Mouse (Mus musculus) MEL (cell line): ENCODE data around the gene Il16. TPM values are rescaled to one million over a fixed set of nuclear protein-coding genes. Genes with fewer than 3 reads are reported as not detected.

Experiments
- DNase-seq: peaks from one replicate; pipeline ENCODE4 v3.0.0; 2011; ENCODE audit warnings: low read depth, low spot score
- H3K27ac ChIP-seq: 2 replicates; pipeline ENCODE4 v1.5.1; 2012; ENCODE audit warnings: low read depth, mild to moderate bottlenecking, control low read depth, low read length, moderate library complexity; ENCODE audit not compliant: control insufficient read depth
- H3K27me3 ChIP-seq, 2 experiments: fragments of 150-350 bp in 1 of 2; sonication (generic) in 1 of 2; 2 replicates each; pipeline ENCODE4 v1.6.1; 2012; ENCODE audit warnings: low read length in 2 of 2, mild to moderate bottlenecking in 2 of 2, improper control_type of control experiment in 1 of 2, moderate library complexity in 1 of 2; ENCODE audit not compliant: insufficient read depth in 2 of 2, control insufficient read depth in 1 of 2
- H3K36me3 ChIP-seq, 2 experiments: 2 replicates each; pipeline ENCODE4 v1.6.1; 2012 to 2014; ENCODE audit warnings: low read length in 2 of 2, improper control_type of control experiment in 1 of 2, inconsistent platforms in 1 of 2, mild to moderate bottlenecking in 1 of 2; ENCODE audit not compliant: insufficient read depth in 2 of 2, control insufficient read depth in 1 of 2
- H3K4me1 ChIP-seq, 2 experiments: fragments of 150-350 bp in 1 of 2; sonication (generic) in 1 of 2; 2 replicates each; pipeline ENCODE4 v1.6.1; 2012; ENCODE audit warnings: low read length in 2 of 2, improper control_type of control experiment in 1 of 2, mild to moderate bottlenecking in 1 of 2; ENCODE audit not compliant: insufficient read depth in 2 of 2, control insufficient read depth in 1 of 2
- H3K4me3 ChIP-seq, 2 experiments: fragments of 150-350 bp in 1 of 2; sonication (generic) in 1 of 2; 2 replicates each; pipeline ENCODE4 v1.5.1; 2012; ENCODE audit warnings: low read depth in 2 of 2, low read length in 2 of 2, mild to moderate bottlenecking in 2 of 2, moderate library complexity in 2 of 2, control low read depth in 1 of 2, improper control_type of control experiment in 1 of 2; ENCODE audit not compliant: control insufficient read depth in 1 of 2, insufficient read depth in 1 of 2
- H3K79me2 ChIP-seq: 2 replicates; pipeline ENCODE4 v1.6.1; 2012; ENCODE audit warnings: mild to moderate bottlenecking, low read length, moderate library complexity; ENCODE audit not compliant: control insufficient read depth, poor library complexity, insufficient read depth
- H3K9ac ChIP-seq: 2 replicates; pipeline ENCODE4 v1.6.1; 2012; ENCODE audit warnings: low read depth, mild to moderate bottlenecking, control low read depth, low read length, moderate library complexity; ENCODE audit not compliant: control insufficient read depth, poor library complexity, severe bottlenecking
- H3K9me3 ChIP-seq: fragments of 150-350 bp; sonication (generic); replicated peaks from 2 replicates; pipeline ENCODE4 v1.6.1; 2012; ENCODE audit warnings: mild to moderate bottlenecking, low read length, improper control_type of control experiment, moderate library complexity; ENCODE audit not compliant: insufficient read depth
- BHLHE40 ChIP-seq: IDR thresholded peaks from 2 replicates; pipeline ENCODE4 v1.6.1; 2012; ENCODE audit warnings: low read depth, mild to moderate bottlenecking, inconsistent platforms, low read length, improper control_type of control experiment, borderline replicate concordance
- CHD2 ChIP-seq: IDR thresholded peaks from 2 replicates; pipeline ENCODE4 v1.6.1; 2011; ENCODE audit warnings: low read length, improper control_type of control experiment
- ELF1 ChIP-seq: IDR thresholded peaks from 2 replicates; pipeline ENCODE4 v1.6.1; 2014; ENCODE audit warnings: low read depth, mild to moderate bottlenecking, inconsistent platforms, low read length, improper control_type of control experiment, moderate library complexity
- ETS1 ChIP-seq: IDR thresholded peaks from 2 replicates; pipeline ENCODE4 v1.6.1; 2012; ENCODE audit warnings: low read depth, mild to moderate bottlenecking, inconsistent platforms, low read length, improper control_type of control experiment, moderate library complexity
- GABPA ChIP-seq: IDR thresholded peaks from 2 replicates; pipeline ENCODE4 v1.6.1; 2012; ENCODE audit warnings: low read depth, mild to moderate bottlenecking, inconsistent platforms, low read length, improper control_type of control experiment, moderate library complexity
- KAT2A ChIP-seq: conservative IDR thresholded peaks from 2 replicates; pipeline ENCODE4 v1.6.1; 2012; ENCODE audit warnings: low read depth, low read length, improper control_type of control experiment, inconsistent platforms
- MAZ ChIP-seq: IDR thresholded peaks from 2 replicates; pipeline ENCODE4 v1.6.1; 2012; ENCODE audit warnings: low read depth, mild to moderate bottlenecking, inconsistent platforms, low read length, improper control_type of control experiment
- MEF2A ChIP-seq: IDR thresholded peaks from 2 replicates; pipeline ENCODE4 v1.6.1; 2014; ENCODE audit warnings: low read depth, mild to moderate bottlenecking, inconsistent platforms, low read length, improper control_type of control experiment; ENCODE audit not compliant: poor library complexity, insufficient replicate concordance, severe bottlenecking; ENCODE audit errors: extremely low read depth
- MXI1 ChIP-seq: IDR thresholded peaks from 2 replicates; pipeline ENCODE4 v1.6.1; 2011; ENCODE audit warnings: mild to moderate bottlenecking, low read depth, low read length, improper control_type of control experiment
- MYB ChIP-seq: IDR thresholded peaks from 2 replicates; pipeline ENCODE4 v1.6.1; 2011; ENCODE audit warnings: mild to moderate bottlenecking, low read depth, low read length, improper control_type of control experiment
- MYC ChIP-seq: IDR thresholded peaks from 2 replicates; pipeline ENCODE4 v1.6.1; 2011; ENCODE audit warnings: low read depth, mild to moderate bottlenecking, low read length, improper control_type of control experiment, moderate library complexity
- NELFE ChIP-seq: IDR thresholded peaks from 2 replicates; pipeline ENCODE4 v1.6.1; 2011; ENCODE audit warnings: low read depth, low read length, improper control_type of control experiment
- POLR2AphosphoS2 ChIP-seq: IDR thresholded peaks from 2 replicates; pipeline ENCODE4 v1.6.1; 2011; ENCODE audit warnings: low read length, improper control_type of control experiment
- POLR2AphosphoS5 ChIP-seq: IDR thresholded peaks from 2 replicates; pipeline ENCODE4 v1.6.1; 2012; ENCODE audit warnings: low read depth, borderline replicate concordance, mild to moderate bottlenecking, inconsistent platforms, low read length, moderate library complexity, mixed read lengths
- RAD21 ChIP-seq: IDR thresholded peaks from 2 replicates; pipeline ENCODE4 v1.6.1; 2011; ENCODE audit warnings: mild to moderate bottlenecking, low read depth, low read length, improper control_type of control experiment
- RCOR1 ChIP-seq: IDR thresholded peaks from 2 replicates; pipeline ENCODE4 v1.6.1; 2012; ENCODE audit warnings: low read depth, mild to moderate bottlenecking, inconsistent platforms, low read length, improper control_type of control experiment
- SIN3A ChIP-seq: IDR thresholded peaks from 2 replicates; pipeline ENCODE4 v1.6.1; 2012; ENCODE audit warnings: low read length, improper control_type of control experiment, inconsistent platforms
- USF2 ChIP-seq, 2 experiments: IDR thresholded peaks; 2 replicates each; pipeline ENCODE4 v1.6.1; 2011 to 2012; ENCODE audit warnings: improper control_type of control experiment in 2 of 2, low read length in 2 of 2, borderline replicate concordance in 1 of 2, inconsistent platforms in 1 of 2, low read depth in 1 of 2, mild to moderate bottlenecking in 1 of 2; ENCODE audit not compliant: insufficient read depth in 1 of 2
- ZMIZ1 ChIP-seq: IDR thresholded peaks from 2 replicates; pipeline ENCODE4 v1.6.1; 2012; ENCODE audit warnings: low read depth, mild to moderate bottlenecking, inconsistent platforms, low read length, improper control_type of control experiment, moderate library complexity
- polyA plus RNA-seq, 2 experiments: library from polyadenylated mRNA; stranded (reverse) in 1 of 2; unstranded in 1 of 2; fragments of >175 nt in 1 of 2; fragments of >200 nt in 1 of 2; gene quantifications; 2 replicates each; pipeline versions ENCODE4 v1.2.1 to v1.2.4; 2012; ENCODE audit warnings: low replicate concordance in 2 of 2, low read depth in 1 of 2; ENCODE audit not compliant: insufficient read length in 2 of 2, insufficient read depth in 1 of 2, missing spikeins in 1 of 2
- total RNA-seq: library from RNA; depleted of rRNA; stranded (reverse); fragments of 300-350 nt; gene quantifications from 2 replicates; pipeline ENCODE4 v1.2.3, GENCODE M21; 2012

The Il16 gene
- total and polyA plus RNA-seq, 3 experiments = 0.04 to 0.10 TPM; not detected in 1

GRCm38 (mm10) chr7:83734671-83735082 is 10.8 kb downstream of the Il16 start:
- no peak overlapping the region for H3K9ac ChIP-seq
- no peaks in the 10 kb centered on the region for H3K79me2 ChIP-seq
- no peaks in the 10 kb centered on the region for H3K36me3 ChIP-seq
- H3K27ac ChIP-seq = no peak overlapping the region
- no peaks in the 10 kb centered on the region for H3K4me1 ChIP-seq
- no peak for DNase-seq
- no peaks in the 10 kb centered on the region for H3K27me3 ChIP-seq
- no peak for TF ChIP-seq KAT2A
- no peak for TF ChIP-seq MAZ
- no peak overlapping the region for H3K4me3 ChIP-seq
- H3K9me3 ChIP-seq = no peaks in the 10 kb centered on the region

DNA sequence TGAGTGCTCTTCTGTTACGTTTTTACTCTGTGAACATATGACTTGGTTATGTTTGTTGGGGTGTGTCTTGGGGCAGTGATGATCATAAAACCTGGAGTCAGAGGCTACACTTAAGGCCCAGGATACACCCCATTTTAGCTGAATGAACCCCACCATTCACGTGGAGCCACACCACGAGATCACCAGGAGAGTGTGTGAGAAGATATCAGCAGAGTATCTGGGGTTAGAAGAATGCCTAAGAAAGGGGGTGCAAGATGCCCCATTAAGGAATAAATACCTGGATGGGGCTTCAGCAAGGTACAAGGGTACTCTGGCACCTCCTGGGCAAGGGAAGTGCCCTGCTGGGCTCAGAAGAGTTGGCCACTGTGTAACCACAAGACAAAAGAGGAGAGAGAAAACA is 11.3 kb downstream of the Il16 start:
- no peak for DNase-seq
- H3K27ac ChIP-seq = no peak overlapping the region

GRCm38 (mm10) chr7:83732781-83733180 is 12.7 kb downstream of the Il16 start:
- Histone ChIP-seq H3K9me3 (no peaks in the 10 kb centered on the region), H3K79me2 (no peaks in the 10 kb centered on the region), H3K4me1 (no peaks in the 10 kb centered on the region), H3K9ac (no peak overlapping the region), H3K27me3 (no peaks in the 10 kb centered on the region), H3K27ac (no peak overlapping the region), H3K4me3 (no peak overlapping the region), H3K36me3 (no peaks in the 10 kb centered on the region)
- no peak for DNase-seq
- TF ChIP-seq MYB (no peak), ZMIZ1 (no peak), GABPA (no peak), MAZ (no peak), MYC (no peak), MEF2A (no peak), RAD21 (no peak), BHLHE40 (no peak), RCOR1 (no peak), MXI1 (no peak), USF2 (IDR thresholded peaks at IDR 0.05; ENCODE audit: borderline replicate concordance in 1 of 2, insufficient read depth in 1 of 2, low read depth in 1 of 2, low read length in 2 of 2) (no peak), POLR2AphosphoS5 (no peak)

More for the DNA sequence above, 11.3 kb downstream of the Il16 start:
- no peaks in the 10 kb centered on the region for H3K79me2 ChIP-seq
- H3K4me1 ChIP-seq = no peaks in the 10 kb centered on the region
- no peaks in the 10 kb centered on the region for H3K36me3 ChIP-seq
- H3K9ac ChIP-seq = no peak overlapping the region
- TF ChIP-seq MEF2A (no peak), GABPA (no peak), SIN3A (no peak), CHD2 (no peak), MYC (no peak), POLR2AphosphoS2 (no peak), ETS1 (no peak), ELF1 (no peak), MYB (no peak), KAT2A (no peak), NELFE (no peak)
- H3K27me3 ChIP-seq = no peaks in the 10 kb centered on the region
- H3K9me3 ChIP-seq = no peaks in the 10 kb centered on the region
- no peak overlapping the region for H3K4me3 ChIP-seq
